Mouse (Mus musculus) limb, embryonic 12.5 days (tissue): ENCODE measurements at regions not wholly inside any gene's neighbourhood (a gene's known extent, or its start where the extent isn't known, plus 50 kb on each side); places are given as distances from the start of the nearest gene placed in this dataset.

ENCODE experiments used
- ATAC-seq: fragments of 200-750 bp; cut with Nextera tagmentation; 2 replicates; pipeline ENCODE4 v1.8.0; 2017; ENCODE audit warnings: low read depth, moderate TSS enrichment; ENCODE audit not compliant: insufficient number of reproducible peaks, insufficient read depth, low FRiP score, low TSS enrichment
- H3K27ac ChIP-seq: fragments of 300-500 bp; sonication (generic); 2 replicates; pipeline ENCODE4 v1.5.1; 2016; ENCODE audit warnings: mild to moderate bottlenecking, moderate library complexity
- H3K27me3 ChIP-seq: fragments of 300-500 bp; sonication (generic); 2 replicates; pipeline ENCODE4 v1.6.1; 2016; ENCODE audit warnings: mild to moderate bottlenecking, moderate library complexity
- H3K36me3 ChIP-seq: fragments of 300-500 bp; sonication (generic); 2 replicates; pipeline ENCODE4 v1.6.1; 2016; ENCODE audit warnings: mild to moderate bottlenecking, moderate library complexity
- H3K4me1 ChIP-seq: fragments of 300-500 bp; sonication (generic); replicated peaks from 2 replicates; pipeline ENCODE4 v1.6.1; 2016
- H3K4me2 ChIP-seq: fragments of 300-500 bp; sonication (generic); 2 replicates; pipeline ENCODE4 v1.6.1; 2016; ENCODE audit warnings: mild to moderate bottlenecking, moderate library complexity
- H3K4me3 ChIP-seq: fragments of 300-500 bp; sonication (generic); replicated peaks from 2 replicates; pipeline ENCODE4 v1.5.1; 2016; ENCODE audit warnings: mild to moderate bottlenecking
- H3K9ac ChIP-seq: fragments of 300-500 bp; sonication (generic); replicated peaks from 2 replicates; pipeline ENCODE4 v1.6.1; 2016; ENCODE audit warnings: mild to moderate bottlenecking, moderate library complexity
- H3K9me3 ChIP-seq: fragments of 300-500 bp; sonication (generic); 2 replicates; pipeline ENCODE4 v1.6.1; 2016; ENCODE audit warnings: mild to moderate bottlenecking, moderate library complexity
- WGBS: fragments of 180-500 bp; shearing (Covaris S2); methylation state at CpG from one replicate; pipeline ENCODE4 v1.1.7; 2016; 5-methylcytosine and 5-hydroxymethylcytosine counted together

- Histone ChIP-seq H3K4me3 (no peak overlapping the region), H3K27me3 (no peaks in the 10 kb centered on the region), H3K4me2 (no peak overlapping the region), H3K36me3 (no peaks in the 10 kb centered on the region), H3K9ac (no peak overlapping the region), H3K27ac (no peak overlapping the region), H3K9me3 (no peaks in the 10 kb centered on the region), H3K4me1 (no peaks in the 10 kb centered on the region)
- ATAC-seq, result no peak
- WGBS, result 90% methylated on average over 1 of the region's 1 CpGs
Measured at GRCm38 (mm10) chr6:55578051-55578450, 103.0 kb downstream of the Neurod6 start.

- H3K4me2 ChIP-seq, result no peak overlapping the region
- no peak for ATAC-seq
- 82% methylated on average over 2 of the region's 2 CpGs for WGBS
- no peaks in the 10 kb centered on the region for H3K4me1 ChIP-seq
- H3K9ac ChIP-seq, result no peak overlapping the region
- H3K9me3 ChIP-seq, result no peaks in the 10 kb centered on the region
- H3K27ac ChIP-seq, result no peak overlapping the region
- H3K36me3 ChIP-seq, result no peaks in the 10 kb centered on the region
- no peaks in the 10 kb centered on the region for H3K27me3 ChIP-seq
- H3K4me3 ChIP-seq, result no peak overlapping the region
Measured at GRCm38 (mm10) chr6:55567521-55567920, 113.5 kb downstream of the Neurod6 start.

- no peaks in the 10 kb centered on the region for H3K36me3 ChIP-seq
- H3K27me3 ChIP-seq, result no peaks in the 10 kb centered on the region
- no peak overlapping the region for H3K27ac ChIP-seq
- H3K4me3 ChIP-seq, result no peak overlapping the region
- WGBS, result 76% methylated on average over 14 of the region's 14 CpGs
- no peaks in the 10 kb centered on the region for H3K9me3 ChIP-seq
- no peak for ATAC-seq
- H3K4me1 ChIP-seq, result no peaks in the 10 kb centered on the region
- H3K4me2 ChIP-seq, result no peak overlapping the region
- no peak overlapping the region for H3K9ac ChIP-seq
Measured at GRCm38 (mm10) chr6:55565260-55566209, 113.8 kb downstream of the Adcyap1r1 start.

GRCm38 (mm10) chr6:55560606-55561005 is 108.8 kb downstream of the Adcyap1r1 start:
- Histone ChIP-seq H3K27ac (no peak overlapping the region), H3K9me3 (no peaks in the 10 kb centered on the region), H3K4me3 (no peak overlapping the region), H3K27me3 (no peaks in the 10 kb centered on the region), H3K36me3 (no peaks in the 10 kb centered on the region), H3K9ac (no peak overlapping the region), H3K4me1 (no peaks in the 10 kb centered on the region), H3K4me2 (no peak overlapping the region)
- WGBS, result 60% methylated on average over 5 of the region's 5 CpGs
- ATAC-seq, result no peak

- Histone ChIP-seq H3K27ac (no peak overlapping the region), H3K9ac (no peak overlapping the region), H3K4me3 (no peak overlapping the region), H3K9me3 (no peaks in the 10 kb centered on the region), H3K4me2 (no peak overlapping the region), H3K36me3 (no peaks in the 10 kb centered on the region), H3K4me1 (no peaks in the 10 kb centered on the region), H3K27me3 (no peaks in the 10 kb centered on the region)
- WGBS, result 84% methylated on average over 11 of the region's 11 CpGs
- ATAC-seq, result no peak
Measured at GRCm38 (mm10) chr6:55559797-55560196, 108.0 kb downstream of the Adcyap1r1 start.
